In genomic region chr9:24284239-24285084, GRCm38 (mm10) we compare ENCODE assay signal across 21 mouse cellular contexts.
A peak's percentile ranks its signal among the peaks of the same experiment; 100 is the strongest.
DNase-seq lines count a peak whose midpoint lies in the region; ATAC-seq and TF ChIP-seq lines count a peak whose summit lies in the region.
"Had no signal": no experiment of that assay in that cellular context is flagged by ENCODE, and none has a peak within 500 bp of the region (broad histone marks: within the 10 kb centered on the region; RNA-seq: fewer than 3 reads in every experiment).

No protein-coding gene starts in this region.

- peak; percentile 39 for DNase-seq in forebrain, postnatal 0 days
- DNase-seq in MEL (ENCODE audit: low read depth, low spot score) (peak; percentile 98), MN1 (ENCODE audit: low spot score) (no peak)
- no peak for DNase-seq in liver, postnatal 0 days
- DNase-seq in heart, postnatal 36 days: no peak
- DNase-seq in thymus, adult 18-20 months: no peak
- DNase-seq: adrenal gland, adult 2 months; cerebellum, adult 9-10 months; kidney, postnatal 10 days; lung, adult 2 months; lung, postnatal 4 days had no signal

- H3K9me3 ChIP-seq in forebrain, postnatal 0 days (ENCODE audit: low read length): no peaks in the 10 kb centered on the region
- H3K9me3 ChIP-seq in forebrain, embryonic 12.5 days: no peaks in the 10 kb centered on the region
- H3K9me3 ChIP-seq in MEL (replicated peaks; ENCODE audit: insufficient read depth, low read length): no peaks in the 10 kb centered on the region
- no peaks in the 10 kb centered on the region for H3K9me3 ChIP-seq in liver, postnatal 0 days (ENCODE audit: low read length)
- H3K9me3 ChIP-seq: heart, embryonic 12.5 days; hindbrain, embryonic 15.5 days; limb, embryonic 10.5 days; midbrain, embryonic 13.5 days; neural tube, embryonic 15.5 days had no signal

- intact Hi-C loops in heart, postnatal 36 days (cut with DNase I): no loop called here

- no peak for ATAC-seq in forebrain, postnatal 0 days
- ATAC-seq in forebrain, embryonic 12.5 days (ENCODE audit: low FRiP score): no peak
- ATAC-seq in common myeloid progenitor, adult 5-6 weeks (replicated peaks; ENCODE audit: low read depth, poor library complexity, severe bottlenecking): peak; percentile 74
- ATAC-seq in liver, postnatal 0 days: no peak
- ATAC-seq: intestine, embryonic 16.5 days; midbrain, embryonic 13.5 days had no signal

- TF ChIP-seq RAD21 in MEL (IDR thresholded peaks at IDR 0.05; ENCODE audit: low read depth, low read length): peak; percentile 5

- TF ChIP-seq POLR2A in MEL (IDR thresholded peaks at IDR 0.05; ENCODE audit: control insufficient read depth in 1 of 2, insufficient read depth in 1 of 2, low read depth in 1 of 2, low read length in 2 of 2, poor library complexity in 1 of 2): no peak

- no peak overlapping the region for H3K4me3 ChIP-seq in forebrain, postnatal 0 days (ENCODE audit: low read depth, low read length)
- no peak overlapping the region for H3K4me3 ChIP-seq in forebrain, embryonic 12.5 days (replicated peaks)
- no peak overlapping the region for H3K4me3 ChIP-seq in MEL (ENCODE audit: control insufficient read depth in 1 of 2, insufficient read depth in 1 of 2, low read depth in 2 of 2, low read length in 2 of 2)
- H3K4me3 ChIP-seq in liver, postnatal 0 days (ENCODE audit: low read depth, low read length): no peak overlapping the region
- H3K4me3 ChIP-seq: heart, embryonic 12.5 days; hindbrain, embryonic 15.5 days; layer of hippocampus, adult 2 months; limb, embryonic 10.5 days; midbrain, embryonic 13.5 days; myocyte; neural tube, embryonic 15.5 days had no signal

- TF ChIP-seq EP300 in MEL (IDR thresholded peaks at IDR 0.05; ENCODE audit: low read depth in 1 of 2, low read length in 2 of 2): peak; percentile 100
- TF ChIP-seq EP300 in liver, postnatal 0 days (IDR thresholded peaks at IDR 0.05; ENCODE audit: low read depth): peak; percentile 39; the same call in 1 of the 2 replicates

- H3K79me2 ChIP-seq in MEL (ENCODE audit: control insufficient read depth, insufficient read depth, low read length, poor library complexity): no peaks in the 10 kb centered on the region

- H3K4me2 ChIP-seq in forebrain, postnatal 0 days (ENCODE audit: low read depth): no peak overlapping the region
- H3K4me2 ChIP-seq in forebrain, embryonic 12.5 days: no peak overlapping the region
- no peak overlapping the region for H3K4me2 ChIP-seq in liver, postnatal 0 days (ENCODE audit: low read depth, low read length)
- H3K4me2 ChIP-seq: heart, embryonic 12.5 days; hindbrain, embryonic 15.5 days; midbrain, embryonic 13.5 days; neural tube, embryonic 15.5 days had no signal

- H3K27ac ChIP-seq in forebrain, postnatal 0 days (ENCODE audit: low read depth, low read length): no peak overlapping the region
- no peak overlapping the region for H3K27ac ChIP-seq in forebrain, embryonic 12.5 days
- peak overlapping the region; percentile 74 for H3K27ac ChIP-seq in MEL (ENCODE audit: control insufficient read depth, low read depth, low read length)
- 0 out of 2 replicates have a peak overlapping the region, but pooled peaks have one; percentile 12 for H3K27ac ChIP-seq in liver, postnatal 0 days (ENCODE audit: low read depth)
- H3K27ac ChIP-seq: hindbrain, embryonic 15.5 days; layer of hippocampus, adult 2 months; limb, embryonic 10.5 days; midbrain, embryonic 13.5 days; neural tube, embryonic 15.5 days had no signal

- no peaks in the 10 kb centered on the region for H3K27me3 ChIP-seq in forebrain, postnatal 0 days (ENCODE audit: insufficient read depth, low read length)
- no peaks in the 10 kb centered on the region for H3K27me3 ChIP-seq in forebrain, embryonic 12.5 days
- no peaks in the 10 kb centered on the region for H3K27me3 ChIP-seq in MEL (ENCODE audit: control insufficient read depth in 1 of 2, insufficient read depth in 2 of 2, low read length in 2 of 2)
- H3K27me3 ChIP-seq in liver, postnatal 0 days (ENCODE audit: insufficient read depth, low read length): no peaks in the 10 kb centered on the region
- H3K27me3 ChIP-seq: heart, embryonic 12.5 days; hindbrain, embryonic 15.5 days; midbrain, embryonic 13.5 days; neural tube, embryonic 15.5 days had no signal

- H3K36me3 ChIP-seq in forebrain, postnatal 0 days (ENCODE audit: insufficient read depth): no peaks in the 10 kb centered on the region
- no peaks in the 10 kb centered on the region for H3K36me3 ChIP-seq in forebrain, embryonic 12.5 days (replicated peaks)
- peaks cover 0 to 49% of the 10 kb centered on the region in 2 experiments; a peak in 2 of 4 replicates for H3K36me3 ChIP-seq in MEL (ENCODE audit: control insufficient read depth in 1 of 2, insufficient read depth in 2 of 2, low read length in 2 of 2)
- no peaks in the 10 kb centered on the region for H3K36me3 ChIP-seq in liver, postnatal 0 days (replicated peaks; ENCODE audit: insufficient read depth, low read length)
- H3K36me3 ChIP-seq: heart, embryonic 12.5 days; hindbrain, embryonic 15.5 days; limb, embryonic 10.5 days; midbrain, embryonic 13.5 days; neural tube, embryonic 15.5 days had no signal

- whole genome bisulfite sequencing in forebrain, postnatal 0 days: 67% methylated on average over 5 of the region's 5 CpGs
- 91% methylated on average over 5 of the region's 5 CpGs for WGBS in forebrain, embryonic 12.5 days
- 68% methylated on average over 5 of the region's 5 CpGs for WGBS in liver, postnatal 0 days (ENCODE audit: insufficient replicate concordance)

- no peak for TF ChIP-seq CTCF in forebrain, postnatal 0 days (IDR thresholded peaks at IDR 0.05; ENCODE audit: low read depth)
- no peak for TF ChIP-seq CTCF in MEL (IDR thresholded peaks at IDR 0.05 in 2 of 3, conservative IDR thresholded peaks at IDR 0.05 in 1 of 3; ENCODE audit: control insufficient read depth in 1 of 3, insufficient read depth in 1 of 3, low read depth in 2 of 3, low read length in 3 of 3, poor library complexity in 1 of 3, severe bottlenecking in 1 of 3)
- TF ChIP-seq CTCF in liver, postnatal 0 days (IDR thresholded peaks at IDR 0.05; ENCODE audit: low read depth): no peak

- 0 out of 2 replicates have a peak, but pooled peaks cover 5% of the 10 kb centered on the region for H3K4me1 ChIP-seq in forebrain, postnatal 0 days (ENCODE audit: insufficient read depth)
- no peaks in the 10 kb centered on the region for H3K4me1 ChIP-seq in forebrain, embryonic 12.5 days
- H3K4me1 ChIP-seq in MEL (ENCODE audit: control insufficient read depth in 1 of 2, insufficient read depth in 2 of 2, low read length in 2 of 2): peaks cover 29 to 38% of the 10 kb centered on the region in 2 experiments
- 0 out of 2 replicates have a peak, but pooled peaks cover 3% of the 10 kb centered on the region for H3K4me1 ChIP-seq in liver, postnatal 0 days (ENCODE audit: insufficient read depth)
- H3K4me1 ChIP-seq: hindbrain, embryonic 15.5 days; limb, embryonic 10.5 days; neural tube, embryonic 15.5 days had no signal

- no peak overlapping the region for H3K9ac ChIP-seq in forebrain, postnatal 0 days
- no peak overlapping the region for H3K9ac ChIP-seq in forebrain, embryonic 12.5 days
- no peak overlapping the region; the same call in 1 of the 2 replicates for H3K9ac ChIP-seq in MEL (ENCODE audit: control insufficient read depth, low read depth, low read length, poor library complexity, severe bottlenecking)
- H3K9ac ChIP-seq in liver, postnatal 0 days (replicated peaks): no peak overlapping the region
- H3K9ac ChIP-seq: heart, embryonic 12.5 days; hindbrain, embryonic 15.5 days; midbrain, embryonic 13.5 days; neural tube, embryonic 15.5 days had no signal

TF ChIP-seq in MEL, 35 proteins besides CTCF, POLR2A, EP300 and RAD21 (continues in another document):
- TF ChIP-seq MAX (IDR thresholded peaks at IDR 0.05; ENCODE audit: low read length) (peak; percentile 71), USF2 (IDR thresholded peaks at IDR 0.05; ENCODE audit: borderline replicate concordance in 1 of 2, insufficient read depth in 1 of 2, low read depth in 1 of 2, low read length in 2 of 2) (no peak), NRF1 (IDR thresholded peaks at IDR 0.05; ENCODE audit: insufficient read depth, low read depth, low read length, poor library complexity, severe bottlenecking) (peak; percentile 9; the same call in 1 of the 2 replicates), E2F4 (IDR thresholded peaks at IDR 0.05; ENCODE audit: borderline replicate concordance, low read depth, low read length) (peak; percentile 74; the same call in 1 of the 2 replicates), SMC3 (IDR thresholded peaks at IDR 0.05; ENCODE audit: low read depth, low read length) (peak; percentile 37; the same call in 1 of the 2 replicates), HCFC1 (IDR thresholded peaks at IDR 0.05; ENCODE audit: low read depth, low read length) (peak; percentile 76), MYC (IDR thresholded peaks at IDR 0.05; ENCODE audit: low read depth, low read length) (peak; percentile 94), TCF12 (IDR thresholded peaks at IDR 0.05; ENCODE audit: low read depth, low read length) (peak; percentile 100), MEF2A (IDR thresholded peaks at IDR 0.05; ENCODE audit: extremely low read depth, insufficient replicate concordance, low read depth, low read length, poor library complexity, severe bottlenecking) (peak; percentile 84; the same call in 1 of the 2 replicates), MAZ (IDR thresholded peaks at IDR 0.05; ENCODE audit: low read depth, low read length) (0 out of 2 replicates have a peak, but pooled peaks have one; percentile 91), POLR2AphosphoS2 (IDR thresholded peaks at IDR 0.05; ENCODE audit: low read length) (peak; percentile 81; the same call in 1 of the 2 replicates), JUND (IDR thresholded peaks at IDR 0.05; ENCODE audit: low read depth, low read length) (peak; percentile 93), CHD2 (IDR thresholded peaks at IDR 0.05; ENCODE audit: low read length) (peak; percentile 79), ZMIZ1 (IDR thresholded peaks at IDR 0.05; ENCODE audit: low read depth, low read length) (0 out of 2 replicates have a peak, but pooled peaks have one; percentile 70), ZC3H11A (IDR thresholded peaks at IDR 0.05; ENCODE audit: low read depth, low read length) (peak; percentile 42; the same call in 1 of the 2 replicates), USF1 (IDR thresholded peaks at IDR 0.05; ENCODE audit: low read depth, low read length) (peak; percentile 19; the same call in 1 of the 2 replicates), TAL1 (IDR thresholded peaks at IDR 0.05; ENCODE audit: low read length) (peak; percentile 98), RCOR1 (IDR thresholded peaks at IDR 0.05; ENCODE audit: low read depth, low read length) (peak; percentile 99), KAT2A (conservative IDR thresholded peaks at IDR 0.05; ENCODE audit: low read depth, low read length) (peak; percentile 62), ZNF384 (IDR thresholded peaks at IDR 0.05; ENCODE audit: low read depth, low read length) (peak; percentile 99), SIN3A (IDR thresholded peaks at IDR 0.05; ENCODE audit: low read length) (peak; percentile 98), MAFK (IDR thresholded peaks at IDR 0.05; ENCODE audit: borderline replicate concordance, low read depth, low read length) (peak; percentile 97), GATA1 (IDR thresholded peaks at IDR 0.05; ENCODE audit: low read depth, low read length) (peak; percentile 100)

Comparison
In these comparisons a context has a peak if more than half of its experiments do, and no peak if none do; other contexts are left out.
1. DNase-seq: peak in forebrain, postnatal 0 days (single experiment) and MEL (single experiment); none in liver, postnatal 0 days (single experiment), MN1 (single experiment), heart, postnatal 36 days (0 of 2) and thymus, adult 18-20 months (0 of 2).
2. H3K27ac ChIP-seq: peak in MEL (single experiment) and liver, postnatal 0 days (single experiment); none in forebrain, postnatal 0 days (single experiment) and forebrain, embryonic 12.5 days (single experiment).